Comparison of ENCODE assay signal across 8 mouse cellular contexts in genomic region chr7:4876753-4877221, GRCm38 (mm10). TPM values are rescaled to one million over a fixed set of nuclear protein-coding genes. Genes with fewer than 3 reads are reported as not detected.
A peak's percentile ranks its signal among the peaks of the same experiment; 100 is the strongest.
DNase-seq lines count a peak whose midpoint lies in the region; ATAC-seq and TF ChIP-seq lines count a peak whose summit lies in the region.

Gene Isoc2a, plus strand, starts transcription at chr7:4877153.

- ATAC-seq in G1E (ENCODE audit: extremely low read depth, insufficient number of reproducible peaks, low FRiP score, poor library complexity, severe bottlenecking): peak; percentile 100
- peak; percentile 100 for ATAC-seq in forebrain, embryonic 16.5 days
- ATAC-seq in lung, embryonic 14.5 days (ENCODE audit: insufficient read depth): peak; percentile 100

- TF ChIP-seq CTCF in G1E (IDR thresholded peaks at IDR 0.05; ENCODE audit: low read depth, low read length): no peak
- no peak for TF ChIP-seq CTCF in layer of hippocampus, adult 2 months (conservative IDR thresholded peaks at IDR 0.05)
- TF ChIP-seq CTCF in lung, embryonic 14.5 days (IDR thresholded peaks at IDR 0.05; ENCODE audit: low read depth): no peak
- no peak for TF ChIP-seq CTCF in olfactory bulb, adult 2 months (IDR thresholded peaks at IDR 0.05; ENCODE audit: insufficient read depth, low read depth, low read length)
- TF ChIP-seq CTCF in thymus, adult 2 months (IDR thresholded peaks at IDR 0.05; ENCODE audit: borderline replicate concordance, control insufficient read depth, extremely low read depth, insufficient read depth, low read length, poor library complexity): 0 out of 2 replicates have a peak, but pooled peaks have one; percentile 48

- H3K27me3 ChIP-seq in G1E (ENCODE audit: insufficient read depth, low read length): no peaks in the 10 kb centered on the region
- H3K27me3 ChIP-seq in forebrain, embryonic 16.5 days (replicated peaks; ENCODE audit: control insufficient read depth, insufficient read depth, low read length): no peaks in the 10 kb centered on the region
- no peaks in the 10 kb centered on the region for H3K27me3 ChIP-seq in lung, embryonic 14.5 days (ENCODE audit: insufficient read depth, low read length)
- no peaks in the 10 kb centered on the region for H3K27me3 ChIP-seq in thymus, adult 2 months (ENCODE audit: control insufficient read depth, insufficient read depth, low read length)

- peak within 1 kb of the TSS; percentile 46 for H3K9ac ChIP-seq in forebrain, embryonic 16.5 days (replicated peaks; ENCODE audit: low read depth, low read length)
- H3K9ac ChIP-seq in lung, embryonic 14.5 days: peak within 1 kb of the TSS; percentile 60

- peak; percentile 99 for DNase-seq in G1E (ENCODE audit: low spot score)
- peak; percentile 86 to 95 for DNase-seq in cerebellum, adult 18-20 months
- peak; percentile 80 to 82 for DNase-seq in heart, postnatal 36 days
- peak; percentile 85 to 92 for DNase-seq in layer of hippocampus, adult 2 months (ENCODE audit: low spot score in 2 of 2)
- peak; percentile 97 for DNase-seq in lung, embryonic 14.5 days
- DNase-seq in thymus, adult 2 months: peak; percentile 87

- no peaks in the 10 kb centered on the region for H3K9me3 ChIP-seq in G1E (replicated peaks)
- no peaks in the 10 kb centered on the region for H3K9me3 ChIP-seq in forebrain, embryonic 16.5 days (ENCODE audit: control insufficient read depth, low read length)
- no peaks in the 10 kb centered on the region for H3K9me3 ChIP-seq in lung, embryonic 14.5 days (ENCODE audit: low read depth, low read length)

- H3K36me3 ChIP-seq in G1E (replicated peaks): peaks cover under 1% of the 10 kb centered on the region
- H3K36me3 ChIP-seq in forebrain, embryonic 16.5 days (ENCODE audit: control insufficient read depth, insufficient read depth): no peaks in the 10 kb centered on the region
- H3K36me3 ChIP-seq in lung, embryonic 14.5 days (ENCODE audit: insufficient read depth): no peaks in the 10 kb centered on the region
- H3K36me3 ChIP-seq in thymus, adult 2 months (ENCODE audit: control insufficient read depth, insufficient read depth, low read length): no peaks in the 10 kb centered on the region

- peak; percentile 38; the same call in 1 of the 2 replicates for TF ChIP-seq POLR2A in olfactory bulb, adult 2 months (IDR thresholded peaks at IDR 0.05; ENCODE audit: insufficient read depth, low read depth, low read length)
- TF ChIP-seq POLR2A in thymus, adult 2 months (IDR thresholded peaks at IDR 0.05; ENCODE audit: control insufficient read depth, extremely low read depth, insufficient read depth, low read length, poor library complexity): peak; percentile 64; the same call in 1 of the 2 replicates

- no peak within 1 kb of the TSS for H3K27ac ChIP-seq in forebrain, embryonic 16.5 days (ENCODE audit: low read length)
- H3K27ac ChIP-seq in layer of hippocampus, adult 2 months: peak within 1 kb of the TSS; percentile 78
- no peak within 1 kb of the TSS for H3K27ac ChIP-seq in lung, embryonic 14.5 days (ENCODE audit: low read depth)
- H3K27ac ChIP-seq in olfactory bulb, adult 2 months (ENCODE audit: insufficient read depth, low read depth, low read length): peak within 1 kb of the TSS; percentile 61; the same call in 1 of the 2 replicates
- H3K27ac ChIP-seq in thymus, adult 2 months (ENCODE audit: control insufficient read depth, insufficient read depth, low read length): 0 out of 2 replicates have a peak within 1 kb of the TSS, but pooled peaks have one; percentile 7

- intact Hi-C loops in heart, postnatal 36 days (cut with DNase I): no loop called here

- peak within 1 kb of the TSS; percentile 74 for H3K4me3 ChIP-seq in G1E (ENCODE audit: low read depth, low read length)
- H3K4me3 ChIP-seq in forebrain, embryonic 16.5 days (replicated peaks; ENCODE audit: low read length): peak within 1 kb of the TSS; percentile 51
- H3K4me3 ChIP-seq in layer of hippocampus, adult 2 months: peak within 1 kb of the TSS; percentile 77
- H3K4me3 ChIP-seq in lung, embryonic 14.5 days (ENCODE audit: low read depth, low read length): peak within 1 kb of the TSS; percentile 52
- peak within 1 kb of the TSS; percentile 59 for H3K4me3 ChIP-seq in olfactory bulb, adult 2 months (ENCODE audit: insufficient read depth, low read depth, low read length)
- peak within 1 kb of the TSS; percentile 99 for H3K4me3 ChIP-seq in thymus, adult 2 months (ENCODE audit: control insufficient read depth, insufficient read depth, low read length)

- peak within 1 kb of the TSS; percentile 68 for H3K4me2 ChIP-seq in forebrain, embryonic 16.5 days (ENCODE audit: low read length)
- H3K4me2 ChIP-seq in lung, embryonic 14.5 days: peak within 1 kb of the TSS; percentile 88

- WGBS in forebrain, embryonic 16.5 days: under 1% methylated on average over 22 of the region's 22 CpGs
- 0% methylated on average over 22 of the region's 22 CpGs for WGBS in lung, embryonic 14.5 days
- WGBS in olfactory bulb, adult 2 months: 1% methylated on average over 22 of the region's 22 CpGs
- under 1% methylated on average over 22 of the region's 22 CpGs for WGBS in thymus, adult 2 months

- H3K4me1 ChIP-seq in G1E (ENCODE audit: insufficient read depth, low read depth, low read length): peaks cover 29% of the 10 kb centered on the region
- peaks cover 12% of the 10 kb centered on the region for H3K4me1 ChIP-seq in forebrain, embryonic 16.5 days (replicated peaks; ENCODE audit: control insufficient read depth, insufficient read depth, low read length)
- H3K4me1 ChIP-seq in lung, embryonic 14.5 days (ENCODE audit: insufficient read depth): no peaks in the 10 kb centered on the region
- peaks cover 8% of the 10 kb centered on the region for H3K4me1 ChIP-seq in olfactory bulb, adult 2 months (ENCODE audit: control insufficient read depth, insufficient read depth, low read length)
- H3K4me1 ChIP-seq in thymus, adult 2 months (replicated peaks; ENCODE audit: control insufficient read depth, insufficient read depth, low read length): peaks cover 12% of the 10 kb centered on the region

RNA-seq across cellular contexts. Expression of gene Isoc2a, which starts in this region (rescaled TPM):
- total RNA-seq in G1E (2014; fragmentation: Nextera tagmentation): 1.9 and 3.4 TPM in 2 replicates
- 7.5 and 10.4 TPM in 2 replicates for total RNA-seq in G1E (2017)
- 6.3 and 16.2 TPM in 2 replicates for polyA plus RNA-seq in G1E (2012)
- polyA plus RNA-seq in forebrain, embryonic 16.5 days (2015; fragmentation: Nextera tagmentation; extraction: Ambion mirVana): 0.52 and 0.92 TPM in 2 replicates
- total RNA-seq in heart, postnatal 36 days (2021): 10 to 100 TPM; 45.4 to 48.8 TPM
- 10 to 100 TPM; 13.0 to 13.4 TPM for total RNA-seq in layer of hippocampus, adult 2 months (2021)
- 0.88 and 0.91 TPM in 2 replicates for polyA plus RNA-seq in lung, embryonic 14.5 days (2014; fragmentation: Nextera tagmentation; extraction: Ambion mirVana)
- polyA plus RNA-seq in olfactory bulb, adult 2 months (2012; ENCODE audit: insufficient read depth, insufficient read length, low replicate concordance, missing spikeins): not detected in 2 replicates
- 20.3 and 20.5 TPM in 2 replicates for polyA plus RNA-seq in thymus, adult 2 months (2012; rRNA removed)

Comparison
In these comparisons a context has a peak if more than half of its experiments do, and no peak if none do; other contexts are left out.
1. Peak in ATAC-seq, H3K4me3 ChIP-seq, H3K9ac ChIP-seq and H3K4me2 ChIP-seq in forebrain, embryonic 16.5 days; RNA of the gene not detected or under 1 TPM.
2. Peak in DNase-seq, ATAC-seq, H3K4me3 ChIP-seq, H3K9ac ChIP-seq and H3K4me2 ChIP-seq in lung, embryonic 14.5 days; RNA of the gene not detected or under 1 TPM.
3. H3K27ac ChIP-seq: peak in layer of hippocampus, adult 2 months (single experiment), olfactory bulb, adult 2 months (single experiment) and thymus, adult 2 months (single experiment); none in forebrain, embryonic 16.5 days (single experiment) and lung, embryonic 14.5 days (single experiment).
4. Peak in every context shown above with its lines, with median percentiles within 50 percentile points of each other: ATAC-seq, DNase-seq and H3K4me3 ChIP-seq.